Mouse (Mus musculus): ENCODE results near the gene Smdt1.

Gene Smdt1

DNA sequence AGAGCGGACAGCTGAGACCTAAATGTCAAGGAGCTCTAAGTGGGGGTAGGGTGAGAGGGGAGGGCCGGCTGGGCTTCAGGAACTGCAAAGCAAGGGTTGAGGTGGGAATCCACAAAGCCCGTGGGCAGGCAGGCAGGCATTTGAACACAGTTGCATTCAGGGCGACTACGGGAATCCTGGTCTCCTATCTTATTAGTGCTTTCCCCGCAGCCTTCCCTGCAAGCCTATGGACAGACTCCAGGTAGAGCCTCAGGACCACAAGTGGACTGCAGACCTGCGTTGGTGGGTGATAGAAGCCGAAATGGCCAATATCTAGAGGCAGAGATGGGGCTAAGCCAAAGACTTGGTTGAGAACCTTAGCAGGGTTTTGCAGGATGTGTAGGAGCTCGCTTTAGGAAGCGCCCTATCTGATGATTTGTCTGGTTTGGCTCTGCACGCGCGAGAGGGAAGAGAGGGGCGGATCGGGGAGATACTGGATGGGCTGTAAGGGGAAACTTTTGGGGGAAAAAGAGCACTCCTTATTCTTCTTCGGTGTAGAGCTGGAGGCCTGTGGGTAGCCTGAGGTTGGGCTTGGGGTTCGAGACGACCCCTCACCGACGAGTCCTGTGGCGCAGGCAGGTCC lies 1.8 kb downstream of the Smdt1 start:
- Histone ChIP-seq H3K36me3 (ENCODE audit: insufficient read depth, low read length) (peaks cover 15% of the 10 kb centered on the region), H3K4me1 (replicated peaks; ENCODE audit: low read depth, low read length) (peaks cover 78% of the 10 kb centered on the region), H3K27me3 (ENCODE audit: insufficient read depth, low read length) (peaks cover 30% of the 10 kb centered on the region), H3K9me3 (ENCODE audit: low read length) (no peaks in the 10 kb centered on the region), H3K4me3 (replicated peaks; ENCODE audit: low read length) (peak overlapping the region; percentile 78)
- TF ChIP-seq NANOG (IDR thresholded peaks at IDR 0.05; ENCODE audit: borderline replicate concordance, low read length) (no peak), POU5F1 (IDR thresholded peaks at IDR 0.05; ENCODE audit: borderline replicate concordance, low read length) (no peak), CTCF (conservative IDR thresholded peaks at IDR 0.05; ENCODE audit: low read length) (no peak)

DNA sequence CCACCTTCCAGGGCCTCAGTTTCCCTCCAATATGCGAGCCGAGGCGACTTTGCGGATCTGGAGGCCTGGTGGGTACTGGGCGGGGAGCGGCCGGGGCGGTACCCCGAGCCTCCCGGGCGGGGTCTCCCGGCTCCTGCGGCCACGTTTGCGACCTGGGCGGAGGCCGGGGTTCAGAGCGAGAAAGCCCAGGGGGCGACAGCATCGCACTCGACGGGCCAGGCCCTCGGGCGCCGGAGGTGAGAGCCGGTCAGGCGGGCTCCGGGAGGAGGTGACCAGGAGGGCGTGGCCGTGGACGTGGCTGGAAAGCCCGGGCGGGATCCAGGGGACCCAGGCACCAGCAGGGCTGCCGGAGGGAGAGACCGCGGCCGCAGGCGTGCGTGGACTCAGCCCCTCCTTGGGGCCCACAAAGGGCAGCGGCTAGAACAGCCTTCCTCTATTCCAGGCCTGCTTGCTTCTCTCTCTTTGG lies 2.3 kb downstream of the Smdt1 start:
- no peak for TF ChIP-seq NANOG (IDR thresholded peaks at IDR 0.05; ENCODE audit: borderline replicate concordance, low read length)
- TF ChIP-seq POU5F1 (IDR thresholded peaks at IDR 0.05; ENCODE audit: borderline replicate concordance, low read length) = no peak
- no peak for TF ChIP-seq CTCF (conservative IDR thresholded peaks at IDR 0.05; ENCODE audit: low read length)
- peaks cover 78% of the 10 kb centered on the region for H3K4me1 ChIP-seq (replicated peaks; ENCODE audit: low read depth, low read length)
- peak overlapping the region; percentile 78 for H3K4me3 ChIP-seq (replicated peaks; ENCODE audit: low read length)
- H3K36me3 ChIP-seq (ENCODE audit: insufficient read depth, low read length) = peaks cover 9% of the 10 kb centered on the region
- no peaks in the 10 kb centered on the region for H3K9me3 ChIP-seq (ENCODE audit: low read length)
- H3K27me3 ChIP-seq (ENCODE audit: insufficient read depth, low read length) = peaks cover 33% of the 10 kb centered on the region

DNA sequence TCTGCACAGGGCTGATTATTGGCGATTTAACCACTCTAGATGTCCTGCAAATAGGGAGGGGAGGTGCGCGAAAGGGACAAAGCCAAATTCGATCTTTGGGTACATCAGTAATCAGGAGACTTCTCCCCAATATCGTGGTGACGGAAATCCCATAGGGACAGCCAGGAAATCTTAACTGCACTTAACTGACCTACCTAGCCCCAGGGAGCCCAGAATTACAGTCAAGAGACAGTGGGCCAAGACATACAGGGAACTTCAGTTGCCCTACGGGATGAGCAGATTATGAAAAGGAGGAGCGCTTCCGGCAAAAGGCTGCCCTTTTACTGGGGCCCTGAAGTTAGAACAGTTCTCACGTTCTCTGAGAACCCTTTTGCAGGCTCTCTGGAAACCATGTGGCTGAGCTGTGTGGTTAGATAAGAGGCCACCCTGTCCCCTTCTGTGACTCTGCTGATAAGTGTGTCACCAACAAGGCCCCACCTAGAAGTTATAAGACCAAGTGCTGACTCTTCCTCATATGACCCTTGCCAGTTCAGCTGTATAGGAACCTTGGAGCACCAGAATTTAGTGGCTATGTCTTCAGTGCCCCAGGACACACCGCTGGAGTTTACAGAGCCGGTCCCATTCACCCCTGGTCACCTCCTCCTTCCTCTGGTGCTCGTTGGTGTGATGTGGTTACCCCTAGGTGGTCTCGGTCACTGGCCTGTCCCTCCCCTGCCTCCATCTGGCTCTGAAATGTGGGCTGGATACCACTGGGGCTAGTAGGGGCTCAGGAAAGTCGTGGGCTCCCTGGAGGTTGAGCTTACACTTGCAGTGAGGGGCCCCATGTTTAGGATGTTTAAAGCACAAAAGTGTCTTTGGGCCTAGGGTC lies 3.1 kb downstream of the Smdt1 start:
- H3K27me3 ChIP-seq (ENCODE audit: insufficient read depth, low read length) = peaks cover 33% of the 10 kb centered on the region

DNA sequence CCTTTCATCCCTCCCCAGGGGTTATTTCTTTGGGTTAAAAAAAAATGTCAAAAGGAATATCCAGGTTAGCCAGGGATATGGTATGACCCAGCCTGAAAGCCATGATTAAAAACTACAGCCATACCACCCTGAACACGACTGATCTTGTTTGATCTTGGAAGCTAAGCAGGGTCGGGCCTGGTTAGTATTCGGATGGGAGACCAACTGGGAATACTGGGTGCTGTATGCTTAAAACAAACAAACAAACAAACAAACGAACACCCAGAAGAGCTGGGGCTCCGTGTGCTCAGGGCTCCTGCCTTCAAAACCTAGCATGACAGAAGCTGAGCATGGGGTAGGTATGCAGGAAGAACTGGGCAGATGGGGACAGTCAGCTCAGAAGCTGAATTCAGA lies 3.8 kb downstream of the Smdt1 start:
- no peak overlapping the region for H3K4me3 ChIP-seq (replicated peaks; ENCODE audit: low read length)
- no peak for TF ChIP-seq POU5F1 (IDR thresholded peaks at IDR 0.05; ENCODE audit: borderline replicate concordance, low read length)
- no peak for TF ChIP-seq NANOG (IDR thresholded peaks at IDR 0.05; ENCODE audit: borderline replicate concordance, low read length)
- no peak for TF ChIP-seq CTCF (conservative IDR thresholded peaks at IDR 0.05; ENCODE audit: low read length)
- peaks cover 33% of the 10 kb centered on the region for H3K27me3 ChIP-seq (ENCODE audit: insufficient read depth, low read length)
- no peaks in the 10 kb centered on the region for H3K9me3 ChIP-seq (ENCODE audit: low read length)
- peaks cover 6% of the 10 kb centered on the region for H3K36me3 ChIP-seq (ENCODE audit: insufficient read depth, low read length)
- H3K4me1 ChIP-seq (replicated peaks; ENCODE audit: low read depth, low read length) = peaks cover 78% of the 10 kb centered on the region

More for the DNA sequence above, 3.1 kb downstream of the Smdt1 start:
- peak overlapping the region; percentile 78 for H3K4me3 ChIP-seq (replicated peaks; ENCODE audit: low read length)
- peaks cover under 1% of the 10 kb centered on the region; the same call in 1 of the 2 replicates for H3K36me3 ChIP-seq (ENCODE audit: insufficient read depth, low read length)
- no peaks in the 10 kb centered on the region for H3K9me3 ChIP-seq (ENCODE audit: low read length)
- TF ChIP-seq CTCF (conservative IDR thresholded peaks at IDR 0.05; ENCODE audit: low read length) (no peak), POU5F1 (IDR thresholded peaks at IDR 0.05; ENCODE audit: borderline replicate concordance, low read length) (no peak), NANOG (IDR thresholded peaks at IDR 0.05; ENCODE audit: borderline replicate concordance, low read length) (no peak)
- peaks cover 78% of the 10 kb centered on the region for H3K4me1 ChIP-seq (replicated peaks; ENCODE audit: low read depth, low read length)

DNA sequence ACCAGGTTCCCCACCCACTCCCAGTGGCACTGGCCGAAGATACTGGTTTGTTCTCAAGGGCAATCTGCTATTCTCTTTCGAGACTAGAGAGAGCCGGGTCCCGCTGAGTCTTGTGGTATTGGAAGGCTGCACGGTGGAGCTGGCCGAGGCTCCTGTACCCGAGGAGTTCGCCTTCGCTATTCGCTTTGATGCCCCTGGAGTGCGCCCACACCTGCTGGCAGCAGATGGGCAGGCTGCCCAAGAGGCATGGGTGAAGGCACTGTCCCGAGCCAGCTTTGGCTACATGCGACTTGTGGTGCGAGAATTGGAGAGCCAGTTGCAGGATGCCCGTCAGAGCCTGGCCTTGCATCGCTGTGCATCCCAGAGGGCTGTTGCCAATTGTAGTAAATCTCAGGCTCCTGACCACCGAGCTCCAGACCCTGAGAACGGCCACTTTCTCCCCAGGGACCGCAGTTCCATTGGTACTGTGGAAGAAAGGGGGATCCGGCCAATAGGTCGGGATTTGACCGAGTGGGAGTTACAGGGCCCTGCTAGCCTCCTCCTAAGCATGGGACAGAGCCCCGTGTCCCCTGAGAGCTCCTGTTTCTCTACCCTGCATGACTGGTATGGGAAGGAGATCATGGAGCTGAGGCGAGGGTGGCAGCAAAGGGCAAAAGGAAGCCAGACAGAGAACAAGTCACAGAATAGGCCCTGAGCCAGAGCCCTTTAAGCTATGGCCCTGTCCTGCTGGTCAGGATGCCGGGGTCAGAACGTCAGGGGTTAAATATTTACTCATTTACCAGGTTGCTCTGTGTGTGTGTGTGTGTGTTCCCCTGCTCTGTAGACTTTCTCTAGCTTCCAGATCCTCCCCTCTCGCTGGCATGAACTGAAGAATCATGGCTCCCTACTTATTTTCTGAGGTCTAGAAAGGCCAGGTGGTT lies 4.9 kb downstream of the Smdt1 start:
- Histone ChIP-seq H3K4me1 (replicated peaks; ENCODE audit: low read depth, low read length) (peaks cover 81% of the 10 kb centered on the region), H3K9me3 (ENCODE audit: low read length) (no peaks in the 10 kb centered on the region), H3K4me3 (replicated peaks; ENCODE audit: low read length) (peak overlapping the region; percentile 17; the same call in 1 of the 2 replicates), H3K36me3 (ENCODE audit: insufficient read depth, low read length) (peaks cover 17% of the 10 kb centered on the region), H3K27me3 (ENCODE audit: insufficient read depth, low read length) (peaks cover 33% of the 10 kb centered on the region)
- TF ChIP-seq CTCF (conservative IDR thresholded peaks at IDR 0.05; ENCODE audit: low read length) = no peak
- TF ChIP-seq POU5F1 (IDR thresholded peaks at IDR 0.05; ENCODE audit: borderline replicate concordance, low read length) = no peak
- no peak for TF ChIP-seq NANOG (IDR thresholded peaks at IDR 0.05; ENCODE audit: borderline replicate concordance, low read length)

DNA sequence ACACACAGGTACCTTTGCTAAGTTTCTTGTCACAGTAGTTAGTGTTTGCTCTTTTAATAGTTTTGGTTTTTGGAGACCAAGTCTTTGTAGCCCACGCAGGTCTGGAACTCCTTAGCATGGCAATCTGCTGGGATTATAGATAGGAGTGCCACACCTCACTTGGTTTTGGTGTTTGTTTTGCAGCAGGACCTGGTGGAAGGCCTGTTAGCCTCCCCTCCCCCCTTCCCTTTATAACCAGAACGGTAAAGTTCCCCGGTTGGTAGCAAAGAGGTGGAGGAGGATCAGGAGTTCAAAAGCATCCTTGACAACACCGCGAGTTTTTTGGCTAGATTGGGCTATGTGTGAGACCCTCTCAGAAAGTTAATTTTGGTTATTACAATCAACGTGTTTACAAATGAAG lies 6.2 kb downstream of the Smdt1 start:
- TF ChIP-seq CTCF (conservative IDR thresholded peaks at IDR 0.05; ENCODE audit: low read length) (no peak), POU5F1 (IDR thresholded peaks at IDR 0.05; ENCODE audit: borderline replicate concordance, low read length) (no peak)
- peaks cover 30% of the 10 kb centered on the region for H3K36me3 ChIP-seq (ENCODE audit: insufficient read depth, low read length)
- peaks cover 26% of the 10 kb centered on the region for H3K27me3 ChIP-seq (ENCODE audit: insufficient read depth, low read length)
- H3K4me1 ChIP-seq (replicated peaks; ENCODE audit: low read depth, low read length) = peaks cover 80% of the 10 kb centered on the region
- peak overlapping the region; percentile 92 for H3K4me3 ChIP-seq (replicated peaks; ENCODE audit: low read length)
- H3K9me3 ChIP-seq (ENCODE audit: low read length) = no peaks in the 10 kb centered on the region

DNA sequence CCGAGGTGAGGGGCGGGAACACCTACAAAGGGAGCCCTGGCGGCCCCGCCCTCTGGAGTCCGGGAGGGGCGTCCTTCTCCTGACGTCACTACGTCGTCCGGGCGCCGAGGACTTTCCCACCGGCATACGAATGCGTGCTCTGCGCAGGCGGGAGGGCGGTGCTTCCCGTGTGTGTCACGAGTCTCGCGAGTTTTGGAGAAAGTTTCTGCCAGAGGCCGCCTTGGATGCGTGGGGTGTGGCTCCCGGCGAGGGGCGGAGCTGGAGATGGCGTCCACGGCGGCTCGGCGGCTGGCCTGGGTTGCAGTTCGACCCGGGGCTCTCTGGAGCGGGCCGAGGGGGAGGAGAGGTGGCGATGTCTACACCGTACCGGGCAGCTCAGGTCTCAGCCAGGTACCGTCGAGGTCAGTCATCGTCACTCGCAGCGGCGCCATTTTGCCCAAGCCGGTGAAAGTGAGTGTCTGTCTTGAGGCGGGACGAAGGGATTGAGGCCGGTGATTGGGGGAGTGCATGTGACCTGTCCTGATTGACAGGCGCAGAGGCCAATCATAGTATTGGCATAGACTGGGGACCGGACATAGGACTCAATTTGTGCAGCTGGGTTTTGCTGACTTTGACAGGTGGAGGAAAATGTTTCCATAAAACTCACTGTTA lies 7.2 kb downstream of the Smdt1 start:
- no peaks in the 10 kb centered on the region for H3K9me3 ChIP-seq (ENCODE audit: low read length)
- peak overlapping the region; percentile 92 for H3K4me3 ChIP-seq (replicated peaks; ENCODE audit: low read length)
- H3K27me3 ChIP-seq (ENCODE audit: insufficient read depth, low read length) = peaks cover 17% of the 10 kb centered on the region
- peaks cover 40% of the 10 kb centered on the region for H3K36me3 ChIP-seq (ENCODE audit: insufficient read depth, low read length)
- peaks cover 80% of the 10 kb centered on the region for H3K4me1 ChIP-seq (replicated peaks; ENCODE audit: low read depth, low read length)
- TF ChIP-seq NANOG (IDR thresholded peaks at IDR 0.05; ENCODE audit: borderline replicate concordance, low read length) = no peak
- TF ChIP-seq CTCF (conservative IDR thresholded peaks at IDR 0.05; ENCODE audit: low read length) = no peak
- no peak for TF ChIP-seq POU5F1 (IDR thresholded peaks at IDR 0.05; ENCODE audit: borderline replicate concordance, low read length)

Measured in E14TG2a.4 (cell line).